Mouse (Mus musculus): ENCODE measurements around the gene Wnt3. TPM values are rescaled to one million over a fixed set of nuclear protein-coding genes. Genes with fewer than 3 reads are reported as not detected.

Gene Wnt3
- polyA plus RNA-seq, 1 experiment from 2014 or later: 6.6 TPM

DNA sequence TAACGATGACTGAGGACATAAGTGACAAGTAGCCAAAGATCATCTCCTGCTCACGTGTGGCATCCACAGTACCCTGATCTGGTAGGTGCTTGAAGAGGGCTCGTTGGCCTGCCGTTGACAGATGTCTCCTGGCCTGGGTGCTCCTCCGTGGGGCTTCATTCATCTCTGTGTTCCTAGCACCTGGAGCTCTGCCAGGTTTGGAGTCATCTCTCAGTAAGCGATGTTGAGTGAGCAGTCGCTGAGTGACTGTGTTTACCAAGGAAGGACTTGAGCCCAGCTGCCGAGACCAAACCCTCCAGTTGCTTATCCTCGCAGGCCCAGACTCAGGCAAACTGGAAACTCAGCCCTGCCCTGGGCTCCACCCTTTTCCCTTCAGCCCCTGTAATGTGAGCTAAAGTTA lies 27.2 kb downstream of the Wnt3 start:
- no peak overlapping the region for H3K4me2 ChIP-seq

DNA sequence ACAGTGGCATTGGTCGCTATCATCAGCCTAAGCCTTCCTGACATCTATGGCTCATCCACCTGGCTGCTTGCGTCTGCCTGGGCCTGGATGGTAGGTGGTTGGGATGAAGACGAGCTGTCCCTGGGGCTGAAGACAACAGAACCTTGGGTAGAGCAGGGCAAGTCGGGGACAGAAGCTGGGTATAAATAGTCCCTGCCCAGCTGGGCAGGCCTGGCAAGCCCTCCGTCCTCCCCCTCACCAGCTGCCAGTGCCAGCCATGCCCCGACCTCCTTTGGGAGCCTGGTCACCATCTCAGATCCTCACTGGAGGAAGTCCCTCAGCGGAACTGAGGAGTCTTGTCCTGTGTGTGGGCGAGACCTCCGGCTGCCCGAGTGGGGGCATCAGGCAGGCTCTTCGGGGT lies 30.2 kb downstream of the Wnt3 start:
- 90% methylated on average over 11 of the region's 11 CpGs for WGBS
- peaks cover 23% of the 10 kb centered on the region for H3K4me1 ChIP-seq
- H3K27ac ChIP-seq: no peak overlapping the region

More for the DNA sequence above, 27.2 kb downstream of the Wnt3 start:
- Histone ChIP-seq H3K9ac (no peak overlapping the region), H3K9me3 (peaks cover 8% of the 10 kb centered on the region; the same call in 1 of the 2 replicates), H3K36me3 (replicated peaks) (no peaks in the 10 kb centered on the region), H3K27ac (no peak overlapping the region), H3K4me3 (replicated peaks) (no peak overlapping the region), H3K27me3 (peaks cover 84% of the 10 kb centered on the region), H3K4me1 (no peaks in the 10 kb centered on the region)
- ATAC-seq (ENCODE audit: low FRiP score): no peak
- WGBS: 80% methylated on average over 9 of the region's 9 CpGs

DNA sequence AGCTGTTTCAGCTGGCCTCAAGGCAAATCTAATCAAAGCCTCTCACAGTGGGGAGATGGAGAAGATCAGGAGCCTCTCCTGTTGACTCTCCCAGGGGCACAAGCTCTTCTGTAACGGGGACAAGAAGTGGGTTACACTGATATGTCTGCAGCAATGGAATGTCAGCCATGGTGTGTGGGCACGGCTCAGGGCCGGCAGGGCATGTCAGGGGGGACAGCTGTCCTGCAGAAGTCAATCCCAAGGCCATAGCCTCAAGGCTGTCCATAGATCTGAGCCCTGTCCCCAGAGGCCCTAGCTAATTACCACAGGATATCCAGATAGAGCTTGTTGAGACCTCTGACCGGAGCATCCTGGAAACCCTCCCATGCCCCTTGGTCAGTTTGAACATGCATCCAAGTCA lies 30.9 kb downstream of the Wnt3 start:
- no peak for ATAC-seq (ENCODE audit: low FRiP score)
- H3K9me3 ChIP-seq: peaks cover 8% of the 10 kb centered on the region; the same call in 1 of the 2 replicates
- H3K27ac ChIP-seq: no peak overlapping the region

More for the DNA sequence above, 30.2 kb downstream of the Wnt3 start:
- ATAC-seq (ENCODE audit: low FRiP score): no peak
- H3K36me3 ChIP-seq (replicated peaks): no peaks in the 10 kb centered on the region
- H3K27me3 ChIP-seq: peaks cover 84% of the 10 kb centered on the region
- H3K4me3 ChIP-seq (replicated peaks): no peak overlapping the region
- no peak overlapping the region for H3K4me2 ChIP-seq
- H3K9ac ChIP-seq: no peak overlapping the region
- peaks cover 8% of the 10 kb centered on the region; the same call in 1 of the 2 replicates for H3K9me3 ChIP-seq

DNA sequence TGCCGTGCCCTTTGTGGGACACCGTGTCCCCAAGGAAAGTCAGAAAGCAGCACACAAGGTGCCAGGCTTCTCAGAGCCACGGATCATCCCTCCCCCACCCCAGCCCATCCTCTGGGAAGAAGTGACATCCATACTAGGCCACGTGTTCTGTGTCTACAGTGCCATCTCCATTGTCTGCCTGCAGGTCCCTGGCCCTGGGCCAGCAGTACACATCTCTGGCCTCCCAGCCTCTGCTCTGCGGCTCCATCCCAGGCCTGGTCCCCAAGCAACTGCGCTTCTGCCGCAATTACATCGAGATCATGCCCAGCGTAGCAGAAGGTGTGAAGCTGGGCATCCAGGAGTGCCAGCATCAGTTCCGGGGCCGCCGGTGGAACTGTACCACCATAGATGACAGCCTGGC lies 34.0 kb downstream of the Wnt3 start:
- H3K4me3 ChIP-seq (replicated peaks): no peak overlapping the region
- no peak overlapping the region for H3K9ac ChIP-seq
- no peak for ATAC-seq (ENCODE audit: low FRiP score)
- no peaks in the 10 kb centered on the region for H3K36me3 ChIP-seq (replicated peaks)
- H3K4me1 ChIP-seq: peaks cover 44% of the 10 kb centered on the region
- H3K4me2 ChIP-seq: no peak overlapping the region
- 48% methylated on average over 12 of the region's 12 CpGs for WGBS
- peak overlapping the region; percentile 31; the same call in 1 of the 2 replicates for H3K27ac ChIP-seq
- H3K27me3 ChIP-seq: peaks cover 96% of the 10 kb centered on the region
- peaks cover 8% of the 10 kb centered on the region; the same call in 1 of the 2 replicates for H3K9me3 ChIP-seq

More for the DNA sequence above, 30.9 kb downstream of the Wnt3 start:
- no peak overlapping the region for H3K9ac ChIP-seq
- H3K27me3 ChIP-seq: peaks cover 84% of the 10 kb centered on the region
- no peak overlapping the region for H3K4me2 ChIP-seq
- no peaks in the 10 kb centered on the region for H3K36me3 ChIP-seq (replicated peaks)
- no peak overlapping the region for H3K4me3 ChIP-seq (replicated peaks)
- H3K4me1 ChIP-seq: peaks cover 30% of the 10 kb centered on the region
- whole genome bisulfite sequencing: 82% methylated on average over 4 of the region's 4 CpGs

DNA sequence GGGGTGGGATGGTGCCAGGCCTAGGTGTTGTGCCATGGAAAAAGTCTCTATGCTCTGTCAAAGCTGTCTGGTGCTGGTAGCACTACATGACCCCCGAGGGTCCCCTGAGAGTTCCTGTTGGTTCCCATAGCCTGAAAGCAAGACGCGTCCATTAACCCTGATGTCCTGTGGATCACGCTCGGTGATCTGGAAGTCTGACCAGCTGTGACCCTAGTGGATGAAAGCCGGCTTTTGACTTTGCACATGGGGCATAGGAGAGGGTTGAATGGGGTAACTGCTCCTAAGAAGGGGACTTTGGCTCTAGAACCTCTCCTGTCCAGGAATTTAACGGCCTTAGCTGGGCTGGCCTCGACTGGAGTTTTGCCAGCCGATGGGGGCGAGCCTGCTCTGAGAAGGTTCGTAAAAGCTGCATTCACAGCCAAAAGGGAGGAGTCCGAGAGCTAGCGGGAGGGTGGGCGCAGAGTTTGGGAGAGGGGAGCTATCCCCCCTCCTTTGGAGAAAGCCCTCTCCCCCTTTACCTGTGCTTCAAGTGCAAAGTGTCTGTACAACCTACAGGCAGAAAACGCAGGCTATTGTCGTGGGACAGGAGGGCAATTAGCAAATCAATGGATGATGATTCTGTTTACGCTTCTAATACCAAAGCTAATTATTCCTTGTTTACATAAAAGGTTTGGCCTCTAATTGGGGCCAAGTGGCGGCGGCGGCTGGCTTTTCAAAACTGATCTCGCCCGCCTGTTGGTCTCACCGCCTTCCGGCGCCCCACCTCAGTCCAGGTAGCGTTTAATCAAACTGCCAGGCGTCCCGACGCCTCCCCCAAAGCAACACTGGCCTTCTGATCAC lies 35.0 kb downstream of the Wnt3 start:
- Histone ChIP-seq H3K27ac (peak overlapping the region; percentile 53), H3K4me1 (peaks cover 44% of the 10 kb centered on the region), H3K4me2 (peak overlapping the region; percentile 96), H3K36me3 (replicated peaks) (no peaks in the 10 kb centered on the region), H3K27me3 (peaks cover 99% of the 10 kb centered on the region), H3K9me3 (peaks cover 8% of the 10 kb centered on the region; the same call in 1 of the 2 replicates), H3K9ac (peak overlapping the region; percentile 68; the same call in 1 of the 2 replicates), H3K4me3 (replicated peaks) (peak overlapping the region; percentile 55)
- WGBS: 2% methylated on average over 29 of the region's 29 CpGs
- ATAC-seq (ENCODE audit: low FRiP score): no peak

DNA sequence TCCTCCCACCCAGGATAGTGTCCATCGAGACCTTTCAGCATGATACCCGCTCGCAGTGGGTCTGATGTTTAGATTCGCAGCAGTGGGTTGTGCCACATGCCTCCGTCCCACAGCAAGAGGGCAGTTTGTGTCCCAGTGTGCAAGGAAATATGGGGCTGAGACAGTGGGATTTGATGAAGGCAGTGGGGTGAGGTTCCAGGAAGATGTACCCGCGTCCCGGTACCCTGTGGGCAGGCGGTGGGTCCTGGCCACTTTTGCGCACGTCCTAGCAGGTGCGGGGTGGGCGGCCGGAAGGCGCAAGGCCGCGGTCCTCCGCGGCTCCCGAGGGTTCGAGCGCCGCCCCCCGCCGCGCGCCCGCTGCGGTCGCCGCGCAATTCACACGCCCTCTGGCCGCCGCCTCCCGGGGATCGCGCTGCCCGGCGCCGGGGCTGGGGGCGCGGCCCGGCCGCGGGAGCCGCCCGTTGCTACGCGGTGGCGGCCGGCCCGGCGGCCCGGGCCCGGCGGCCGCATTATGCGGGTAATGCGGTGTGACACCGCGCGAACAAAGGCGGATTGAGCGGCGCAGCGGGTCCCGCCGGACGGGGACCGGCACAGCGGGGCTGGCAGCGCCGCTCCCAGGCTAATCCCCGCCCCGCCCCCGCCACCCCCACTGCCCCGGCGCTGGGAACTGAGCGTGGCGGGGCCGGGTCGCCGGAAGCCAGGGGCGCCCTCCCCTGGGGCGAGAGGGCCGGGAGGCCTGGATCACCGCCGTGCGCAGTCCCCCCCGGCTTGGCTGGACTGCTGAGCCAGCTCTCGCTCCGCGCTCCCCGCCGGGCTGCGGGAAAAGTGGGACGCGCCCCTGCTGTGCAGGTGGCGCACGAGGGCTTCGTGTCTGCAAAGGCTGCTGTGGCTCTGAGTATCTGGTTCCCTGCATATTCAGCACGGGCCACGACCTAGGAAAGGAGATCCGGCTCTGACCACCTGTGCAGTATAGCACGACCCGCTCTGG lies 36.0 kb downstream of the Wnt3 start:
- H3K27ac ChIP-seq: peak overlapping the region; percentile 53
- H3K36me3 ChIP-seq (replicated peaks): no peaks in the 10 kb centered on the region
- peaks cover 8% of the 10 kb centered on the region; the same call in 1 of the 2 replicates for H3K9me3 ChIP-seq
- H3K4me3 ChIP-seq (replicated peaks): peak overlapping the region; percentile 55
- peak overlapping the region; percentile 68 for H3K9ac ChIP-seq
- H3K4me1 ChIP-seq: peaks cover 46% of the 10 kb centered on the region
- H3K4me2 ChIP-seq: peak overlapping the region; percentile 96
- under 1% methylated on average over 101 of the region's 107 CpGs for WGBS
- H3K27me3 ChIP-seq: peaks cover 99% of the 10 kb centered on the region
- peak; percentile 57 for ATAC-seq (ENCODE audit: low FRiP score)

DNA sequence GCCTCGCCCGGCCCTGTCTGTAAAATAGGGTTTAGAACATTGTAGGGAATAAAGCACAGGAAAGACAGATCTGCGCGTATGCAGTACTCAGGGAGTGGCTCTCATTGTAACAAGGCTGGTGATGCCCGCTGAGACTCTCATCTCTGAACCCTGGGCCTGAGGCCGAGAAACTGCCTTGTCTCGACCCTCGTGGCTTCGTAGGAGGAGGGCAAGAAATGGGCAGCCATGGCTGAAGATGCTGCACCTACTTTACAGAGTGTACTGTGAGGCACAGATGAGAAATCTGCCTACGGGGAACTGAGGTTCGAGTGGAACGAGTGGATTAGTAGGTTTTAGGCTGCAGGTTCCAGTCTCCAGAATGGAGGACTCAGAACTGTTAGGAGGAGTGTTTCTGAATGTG lies 36.7 kb downstream of the Wnt3 start:
- H3K27me3 ChIP-seq: peaks cover 98% of the 10 kb centered on the region
- 7% methylated on average over 12 of the region's 12 CpGs for WGBS
- H3K9ac ChIP-seq: 0 out of 2 replicates have a peak overlapping the region, but pooled peaks have one; percentile 68
- 0 out of 2 replicates have a peak overlapping the region, but pooled peaks have one; percentile 53 for H3K27ac ChIP-seq
- H3K4me2 ChIP-seq: peak overlapping the region; percentile 96
- H3K36me3 ChIP-seq (replicated peaks): no peaks in the 10 kb centered on the region
- H3K9me3 ChIP-seq: 0 out of 2 replicates have a peak, but pooled peaks cover 1% of the 10 kb centered on the region
- peak overlapping the region; percentile 55 for H3K4me3 ChIP-seq (replicated peaks)
- H3K4me1 ChIP-seq: peaks cover 48% of the 10 kb centered on the region
- ATAC-seq (ENCODE audit: low FRiP score): no peak; the same call in 1 of the 2 replicates

DNA sequence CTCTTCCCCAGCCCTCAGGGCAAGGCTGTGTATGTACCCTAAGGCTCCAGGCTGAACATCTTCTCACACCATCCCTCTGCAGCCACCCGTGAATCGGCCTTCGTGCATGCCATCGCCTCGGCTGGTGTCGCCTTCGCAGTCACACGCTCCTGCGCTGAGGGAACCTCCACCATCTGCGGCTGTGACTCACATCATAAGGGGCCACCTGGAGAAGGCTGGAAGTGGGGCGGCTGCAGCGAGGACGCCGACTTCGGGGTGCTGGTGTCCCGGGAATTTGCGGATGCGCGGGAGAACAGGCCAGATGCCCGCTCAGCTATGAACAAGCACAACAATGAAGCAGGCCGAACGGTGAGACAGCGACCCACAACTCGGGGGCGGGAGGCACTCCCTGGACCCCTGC lies 37.3 kb downstream of the Wnt3 start:
- no peak for ATAC-seq (ENCODE audit: low FRiP score)
- no peak overlapping the region for H3K9ac ChIP-seq
- no peak overlapping the region for H3K27ac ChIP-seq
- 34% methylated on average over 25 of the region's 25 CpGs for WGBS
- H3K4me2 ChIP-seq: 0 out of 2 replicates have a peak overlapping the region, but pooled peaks have one; percentile 8
- H3K4me1 ChIP-seq: peaks cover 48% of the 10 kb centered on the region
- no peaks in the 10 kb centered on the region for H3K36me3 ChIP-seq (replicated peaks)
- H3K27me3 ChIP-seq: peaks cover 98% of the 10 kb centered on the region
- no peaks in the 10 kb centered on the region for H3K9me3 ChIP-seq
- no peak overlapping the region for H3K4me3 ChIP-seq (replicated peaks)

DNA sequence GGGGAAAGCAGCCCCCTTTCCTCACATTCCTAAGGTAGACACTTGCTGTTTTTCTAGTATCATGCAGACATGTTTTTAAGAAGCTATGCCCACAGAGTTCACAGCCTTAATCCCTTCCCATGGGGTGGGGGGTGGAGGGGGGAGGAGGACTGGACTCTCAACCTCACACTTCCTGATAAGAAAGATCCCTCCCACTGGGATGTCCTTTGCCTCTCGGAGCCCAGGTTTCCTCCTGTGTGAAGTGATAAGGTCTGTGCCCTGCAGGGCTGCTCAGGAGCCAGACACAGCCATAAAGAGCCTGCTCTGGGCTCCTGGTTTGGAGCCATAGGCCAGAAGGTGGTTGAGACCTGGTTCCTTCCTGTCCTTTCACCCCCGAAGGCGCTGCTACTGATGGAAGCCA lies 40.9 kb downstream of the Wnt3 start:
- H3K4me2 ChIP-seq: no peak overlapping the region
- peaks cover 5% of the 10 kb centered on the region; the same call in 1 of the 2 replicates for H3K36me3 ChIP-seq (replicated peaks)
- H3K27ac ChIP-seq: no peak overlapping the region
- no peak overlapping the region for H3K4me3 ChIP-seq (replicated peaks)
- WGBS: 48% methylated on average over 3 of the region's 3 CpGs
- ATAC-seq (ENCODE audit: low FRiP score): no peak
- H3K27me3 ChIP-seq: peaks cover 62% of the 10 kb centered on the region
- H3K4me1 ChIP-seq: peaks cover 18% of the 10 kb centered on the region
- H3K9me3 ChIP-seq: no peaks in the 10 kb centered on the region
- no peak overlapping the region for H3K9ac ChIP-seq

DNA sequence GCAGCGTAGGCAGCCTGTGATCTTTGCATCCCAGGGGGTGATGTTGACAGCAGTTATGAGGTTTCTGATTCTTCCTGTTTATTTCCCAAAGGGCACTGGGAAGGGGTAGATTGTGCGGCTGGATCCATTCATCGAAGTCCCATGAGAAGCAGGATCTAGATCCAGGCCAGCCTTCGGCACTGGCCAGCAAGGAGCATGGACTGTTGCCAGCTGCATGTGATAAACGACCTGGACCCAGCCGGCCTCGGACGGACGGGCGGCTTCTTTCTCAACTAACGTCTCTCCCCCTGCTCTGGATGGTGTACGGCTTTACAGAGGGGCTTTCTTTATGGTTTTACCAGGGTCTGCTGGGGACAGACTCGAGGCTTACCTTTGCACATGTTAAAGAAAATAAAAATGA lies 42.0 kb downstream of the Wnt3 start:
- WGBS: 80% methylated on average over 13 of the region's 13 CpGs
- Histone ChIP-seq H3K27me3 (peaks cover 51% of the 10 kb centered on the region), H3K4me3 (replicated peaks) (no peak overlapping the region), H3K9ac (no peak overlapping the region), H3K27ac (no peak overlapping the region), H3K9me3 (no peaks in the 10 kb centered on the region), H3K36me3 (replicated peaks) (peaks cover 7% of the 10 kb centered on the region; the same call in 1 of the 2 replicates), H3K4me1 (peaks cover 7% of the 10 kb centered on the region), H3K4me2 (no peak overlapping the region)
- no peak for ATAC-seq (ENCODE audit: low FRiP score)

DNA sequence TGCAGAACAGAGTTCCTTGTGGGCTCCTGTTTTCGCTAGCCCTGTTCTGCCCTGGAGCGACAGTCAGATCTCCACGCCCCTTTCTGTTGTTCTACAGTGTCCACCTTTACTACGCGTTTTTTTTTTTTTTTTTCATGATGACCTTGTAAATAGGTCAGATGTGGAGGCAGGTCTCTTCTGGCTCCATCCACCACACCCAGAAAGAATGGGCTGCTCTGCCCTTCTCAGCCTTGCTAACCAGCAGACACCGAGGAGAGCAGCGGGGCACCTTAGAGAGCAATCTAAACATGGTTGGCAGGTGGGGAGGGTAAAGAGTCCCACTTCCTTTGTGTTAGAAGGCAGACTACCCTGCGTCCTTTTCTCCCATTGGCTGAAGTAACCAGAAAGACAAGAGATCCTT lies 42.8 kb downstream of the Wnt3 start:
- Histone ChIP-seq H3K4me1 (peaks cover 4% of the 10 kb centered on the region; the same call in 1 of the 2 replicates), H3K9me3 (no peaks in the 10 kb centered on the region), H3K4me2 (no peak overlapping the region), H3K27ac (no peak overlapping the region), H3K4me3 (replicated peaks) (no peak overlapping the region), H3K36me3 (replicated peaks) (peaks cover 13% of the 10 kb centered on the region), H3K27me3 (peaks cover 44% of the 10 kb centered on the region), H3K9ac (no peak overlapping the region)
- WGBS: 82% methylated on average over 8 of the region's 8 CpGs
- no peak for ATAC-seq (ENCODE audit: low FRiP score)

DNA sequence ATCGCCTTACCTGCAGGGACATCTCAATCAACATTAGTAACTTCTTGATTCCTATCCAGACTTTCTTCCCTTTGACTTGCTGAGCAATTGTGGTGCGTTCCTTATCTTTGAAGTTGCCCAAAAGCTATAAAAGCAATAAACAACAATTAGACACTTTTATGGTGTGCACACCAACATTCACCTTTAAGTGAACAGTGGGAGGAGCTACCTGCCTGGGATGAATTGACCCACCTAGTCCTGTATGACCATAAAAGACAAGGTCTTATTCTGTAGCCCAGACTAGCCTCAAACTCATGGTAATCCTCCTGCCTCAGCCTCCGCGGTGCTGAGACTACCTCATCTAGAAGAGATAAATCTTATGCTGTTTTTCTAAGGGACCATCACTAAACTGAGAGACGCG lies 53.3 kb downstream of the Wnt3 start:
- Histone ChIP-seq H3K9me3 (no peaks in the 10 kb centered on the region), H3K4me2 (no peak overlapping the region), H3K27ac (no peak overlapping the region), H3K4me1 (peaks cover 19% of the 10 kb centered on the region), H3K27me3 (no peaks in the 10 kb centered on the region), H3K9ac (no peak overlapping the region), H3K36me3 (replicated peaks) (peaks cover 48% of the 10 kb centered on the region), H3K4me3 (replicated peaks) (no peak overlapping the region)
- 94% methylated on average over 6 of the region's 6 CpGs for WGBS
- no peak for ATAC-seq (ENCODE audit: low FRiP score)

Data from forebrain, embryonic 12.5 days (tissue).